ENCODE assay signal across 7 mouse cellular contexts in the genomic region with DNA sequence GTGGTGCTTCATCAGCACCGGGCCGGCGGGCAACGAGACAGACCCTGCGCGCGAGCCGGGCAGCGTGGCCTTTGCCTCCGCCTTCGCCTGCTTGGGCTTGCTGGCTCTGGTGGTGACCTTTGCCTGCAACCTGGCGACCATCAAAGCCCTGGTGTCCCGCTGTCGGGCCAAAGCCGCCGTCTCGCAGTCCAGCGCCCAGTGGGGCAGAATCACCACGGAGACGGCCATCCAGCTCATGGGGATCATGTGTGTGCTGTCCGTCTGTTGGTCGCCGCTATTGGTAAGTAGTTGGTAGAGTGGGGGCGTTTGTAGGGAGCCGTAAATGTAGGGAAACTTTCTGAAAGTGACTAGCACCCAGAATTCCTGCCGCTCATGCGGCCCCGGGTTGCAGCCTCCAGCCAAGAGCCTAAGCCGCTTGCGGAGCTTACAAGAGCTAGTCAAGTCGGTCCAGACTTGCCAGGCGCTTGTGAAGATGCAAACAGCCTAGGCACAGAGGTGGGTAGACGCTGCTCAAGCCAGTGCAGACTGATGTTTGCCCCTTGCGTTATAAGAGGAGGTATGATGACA. TPM values are rescaled to one million over a fixed set of nuclear protein-coding genes. Genes with fewer than 3 reads are reported as not detected.
DNase-seq lines count a peak whose midpoint lies in the region; ATAC-seq and TF ChIP-seq lines count a peak whose summit lies in the region.

No protein-coding gene starts in this region.

- H3K4me1 ChIP-seq in lung, adult 2 months (ENCODE audit: control insufficient read depth, insufficient read depth, low read length) = no peaks in the 10 kb centered on the region
- peaks cover 2% of the 10 kb centered on the region; the same call in 1 of the 2 replicates for H3K4me1 ChIP-seq in cortical plate, adult 2 months (ENCODE audit: control insufficient read depth, insufficient read depth, low read length)
- H3K4me1 ChIP-seq in limb, embryonic 10.5 days = peaks cover 15% of the 10 kb centered on the region
- H3K4me1 ChIP-seq in neural tube, embryonic 14.5 days (ENCODE audit: control insufficient read depth, insufficient read depth, low read length) = 0 out of 2 replicates have a peak, but pooled peaks cover 6% of the 10 kb centered on the region

- no peaks in the 10 kb centered on the region for H3K36me3 ChIP-seq in limb, embryonic 10.5 days
- H3K36me3 ChIP-seq in neural tube, embryonic 14.5 days (ENCODE audit: control insufficient read depth, insufficient read depth, low read length) = no peaks in the 10 kb centered on the region

- 3% methylated on average over 34 of the region's 34 CpGs for WGBS in lung, adult 2 months
- WGBS in limb, embryonic 10.5 days = 4% methylated on average over 34 of the region's 34 CpGs
- WGBS in neural tube, embryonic 14.5 days = 3% methylated on average over 34 of the region's 34 CpGs

- H3K27me3 ChIP-seq in limb, embryonic 10.5 days (ENCODE audit: low read depth, poor library complexity, severe bottlenecking) = peaks cover 59% of the 10 kb centered on the region
- peaks cover 17% of the 10 kb centered on the region for H3K27me3 ChIP-seq in neural tube, embryonic 14.5 days (ENCODE audit: control insufficient read depth, insufficient read depth, low read length)

- peak overlapping the region; percentile 25 for H3K4me3 ChIP-seq in lung, adult 2 months (replicated peaks; ENCODE audit: extremely low read depth, low read depth, low read length)
- H3K4me3 ChIP-seq in cortical plate, adult 2 months (ENCODE audit: insufficient read depth, low read length) = peak overlapping the region; percentile 62
- H3K4me3 ChIP-seq in limb, embryonic 10.5 days = peak overlapping the region; percentile 56
- H3K4me3 ChIP-seq in neural tube, embryonic 14.5 days (ENCODE audit: low read depth, low read length) = peak overlapping the region; percentile 44

- peak overlapping the region; percentile 88 for H3K4me2 ChIP-seq in neural tube, embryonic 14.5 days (ENCODE audit: low read depth, low read length)

- no peak overlapping the region for H3K27ac ChIP-seq in cortical plate, adult 2 months (ENCODE audit: insufficient read depth, low read length)
- H3K27ac ChIP-seq in limb, embryonic 10.5 days = no peak overlapping the region
- H3K27ac ChIP-seq in neural tube, embryonic 14.5 days (ENCODE audit: low read depth, low read length) = no peak overlapping the region

- TF ChIP-seq POLR2A in lung, adult 2 months (IDR thresholded peaks at IDR 0.05; ENCODE audit: borderline replicate concordance, extremely low read depth, low read depth, low read length) = no peak
- TF ChIP-seq POLR2A in cortical plate, adult 2 months (IDR thresholded peaks at IDR 0.05; ENCODE audit: extremely low read depth, insufficient read depth, low read length) = no peak

- no peak for DNase-seq in lung, adult 2 months
- DNase-seq in lung, adult 18-20 months = no peak
- DNase-seq in limb, embryonic 10.5 days (ENCODE audit: low spot score) = no peak
- no peak for DNase-seq in frontal cortex, adult 2 months (ENCODE audit: extremely low spot score in 1 of 2, low spot score in 1 of 2)

- H3K9ac ChIP-seq in neural tube, embryonic 14.5 days (replicated peaks; ENCODE audit: low read depth, low read length) = peak overlapping the region; percentile 32; the same call in 1 of the 2 replicates

- peak; percentile 1 for ATAC-seq in granulocyte monocyte progenitor cell, adult 5-6 weeks (replicated peaks; ENCODE audit: poor library complexity, severe bottlenecking)
- ATAC-seq in neural tube, embryonic 14.5 days (ENCODE audit: low read depth) = 0 out of 2 replicates have a peak, but pooled peaks have one; percentile 1

- TF ChIP-seq CTCF in lung, adult 2 months (IDR thresholded peaks at IDR 0.05; ENCODE audit: insufficient read depth, low read length) = no peak
- no peak for TF ChIP-seq CTCF in cortical plate, adult 2 months (IDR thresholded peaks at IDR 0.05; ENCODE audit: extremely low read depth, insufficient read depth, low read length)

- H3K9me3 ChIP-seq in limb, embryonic 10.5 days (replicated peaks) = no peaks in the 10 kb centered on the region
- no peaks in the 10 kb centered on the region for H3K9me3 ChIP-seq in neural tube, embryonic 14.5 days (ENCODE audit: control insufficient read depth, low read length)

RNA-seq across cellular contexts. Expression of a gene that starts 1.0 kb away (rescaled TPM):
- 5.8 and 6.7 TPM in 2 replicates for polyA plus RNA-seq in lung, adult 2 months (2012; rRNA removed)
- 2.2 and 2.8 TPM in 2 replicates for polyA plus RNA-seq in cortical plate, adult 2 months (2012; rRNA removed)
- 3.2 and 3.4 TPM in 2 replicates for total RNA-seq in granulocyte monocyte progenitor cell, adult 5-6 weeks (2014; fragmentation: Nextera tagmentation)
- 3.7 and 6.3 TPM in 2 replicates for total RNA-seq in granulocyte monocyte progenitor cell, adult 5-6 weeks (2017)
- 1.4 and 1.5 TPM in 2 replicates for polyA plus RNA-seq in limb, embryonic 10.5 days (2016; fragmentation: Nextera tagmentation; extraction: Ambion mirVana)
- 6.2 and 8.6 TPM in 2 replicates for polyA plus RNA-seq in neural tube, embryonic 14.5 days (2014; fragmentation: Nextera tagmentation; extraction: Ambion mirVana)
- 2.5 and 3.6 TPM in 2 replicates for polyA plus RNA-seq in frontal cortex, adult 2 months (2012; rRNA removed)

RNA-seq across cellular contexts. Expression of a gene that starts 33.7 kb away (rescaled TPM):
- polyA plus RNA-seq in lung, adult 2 months (2012; rRNA removed) = 4.0 and 6.8 TPM in 2 replicates
- 155 and 175 TPM in 2 replicates for polyA plus RNA-seq in cortical plate, adult 2 months (2012; rRNA removed)
- total RNA-seq in granulocyte monocyte progenitor cell, adult 5-6 weeks (2014; fragmentation: Nextera tagmentation) = 69.1 and 85.9 TPM in 2 replicates
- 292 and 298 TPM in 2 replicates for total RNA-seq in granulocyte monocyte progenitor cell, adult 5-6 weeks (2017)
- polyA plus RNA-seq in limb, embryonic 10.5 days (2016; fragmentation: Nextera tagmentation; extraction: Ambion mirVana) = 99.8 and 109 TPM in 2 replicates
- 112 and 124 TPM in 2 replicates for polyA plus RNA-seq in neural tube, embryonic 14.5 days (2014; fragmentation: Nextera tagmentation; extraction: Ambion mirVana)
- 166 and 202 TPM in 2 replicates for polyA plus RNA-seq in frontal cortex, adult 2 months (2012; rRNA removed)

Comparison
In these comparisons a context has a peak if more than half of its experiments do, and no peak if none do; other contexts are left out.
1. RNA of a gene that starts 33.7 kb away (polyA plus RNA-seq): 166 to 202 TPM in frontal cortex, adult 2 months, 155 to 175 TPM in cortical plate, adult 2 months, 112 to 124 TPM in neural tube, embryonic 14.5 days and 99.8 to 109 TPM in limb, embryonic 10.5 days; 4.0 to 6.8 TPM in lung, adult 2 months; every median in the first group is over 10 times any median in the second.
2. Peak in every context shown above with its lines, with median percentiles within 50 percentile points of each other: H3K4me3 ChIP-seq.